Mouse (Mus musculus) spleen, postnatal 4 days (tissue): Measurements from ENCODE around the gene Uba6.

ENCODE experiments used
- DNase-seq, 2 experiments: peaks; one replicate each; pipeline ENCODE4 v3.0.0; 2022; ENCODE audit warnings: low spot score in 2 of 2

Uba6 gene

DNA sequence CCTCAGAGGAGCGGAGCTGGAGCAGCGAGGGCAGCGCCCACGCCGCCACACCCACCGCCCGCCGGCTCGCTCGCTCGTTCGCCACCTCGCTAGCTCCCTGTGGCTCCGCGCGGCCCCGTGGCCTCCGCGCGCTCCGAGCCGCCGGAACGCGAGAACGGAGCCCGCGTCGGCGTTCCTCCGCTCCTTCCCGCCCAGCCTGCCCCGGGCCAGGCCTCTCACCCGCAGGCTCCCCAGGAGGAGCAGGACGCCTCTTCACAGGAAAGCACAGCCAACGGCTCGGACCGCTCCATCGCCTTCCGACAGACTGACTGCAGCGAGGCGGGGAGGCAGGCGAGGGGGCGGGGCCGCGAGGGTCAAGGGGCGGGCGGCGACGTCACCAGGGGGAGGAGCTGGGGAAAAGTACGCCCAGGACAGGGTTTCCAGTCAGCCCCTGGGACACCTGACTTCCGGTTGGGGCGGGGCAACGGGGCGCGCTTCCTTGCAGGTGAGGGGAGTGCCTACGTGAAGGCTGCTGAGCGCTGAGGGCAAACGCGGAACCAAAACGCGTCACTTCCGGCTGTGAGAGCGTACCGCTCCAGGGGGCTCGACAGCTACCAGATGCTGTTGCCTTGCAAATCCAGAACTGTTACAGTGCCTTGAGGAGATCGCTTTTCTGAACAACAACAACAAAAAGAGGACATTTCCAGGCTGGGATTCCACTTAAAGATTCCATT lies at the start of gene Uba6:
Gene Uba6 (minus strand): TSS at position 355 of the 713 bp plus-strand sequence.
- peak; percentile 99 to 100 for DNase-seq

- no peak for DNase-seq
Measured at GRCm38 (mm10) chr5:86197801-86198200, 25.2 kb upstream of the Uba6 start, which contains the start of gene Gnrhr. Gnrhr (minus strand) TSS chr5:86197901.

DNA sequence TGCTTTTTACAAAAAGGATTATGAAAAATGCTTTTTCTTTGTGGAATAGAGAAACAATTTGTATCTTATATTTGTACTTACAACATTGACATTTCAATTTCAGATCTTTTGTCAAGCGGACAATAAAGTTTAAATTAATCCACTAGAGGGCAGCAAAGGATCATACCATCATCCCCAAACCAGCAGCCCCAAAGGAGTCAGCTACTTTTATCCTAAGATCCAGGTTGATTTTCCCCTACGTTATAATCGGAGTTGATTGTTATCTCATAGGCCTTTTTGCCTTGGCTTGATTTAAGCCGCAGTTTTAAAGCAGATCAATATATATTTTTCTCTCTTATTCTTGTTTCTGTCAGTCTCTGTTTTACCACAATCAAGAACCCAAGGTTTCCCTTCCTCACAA lies 18.8 kb upstream of the Uba6 start:
- DNase-seq, result no peak

DNA sequence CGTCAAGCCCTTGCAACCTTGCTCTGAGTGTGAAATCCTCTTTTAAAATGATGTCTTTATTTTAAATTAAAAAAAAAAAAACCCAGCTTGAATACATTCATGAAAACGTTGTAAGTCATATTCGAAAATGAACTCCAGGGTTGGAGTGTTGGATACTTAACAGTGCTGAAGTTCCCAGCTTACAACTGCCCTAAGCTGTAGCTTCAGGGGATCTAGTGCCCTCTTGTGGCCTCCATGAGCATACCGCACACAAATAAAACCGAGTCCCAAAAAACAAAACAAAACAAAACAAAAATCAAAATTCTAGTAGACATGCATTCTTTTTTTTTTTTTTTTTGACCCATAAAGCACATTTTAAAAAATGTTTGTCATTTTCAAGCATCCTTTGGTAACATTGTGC lies 18.2 kb upstream of the Uba6 start:
- no peak for DNase-seq

DNA sequence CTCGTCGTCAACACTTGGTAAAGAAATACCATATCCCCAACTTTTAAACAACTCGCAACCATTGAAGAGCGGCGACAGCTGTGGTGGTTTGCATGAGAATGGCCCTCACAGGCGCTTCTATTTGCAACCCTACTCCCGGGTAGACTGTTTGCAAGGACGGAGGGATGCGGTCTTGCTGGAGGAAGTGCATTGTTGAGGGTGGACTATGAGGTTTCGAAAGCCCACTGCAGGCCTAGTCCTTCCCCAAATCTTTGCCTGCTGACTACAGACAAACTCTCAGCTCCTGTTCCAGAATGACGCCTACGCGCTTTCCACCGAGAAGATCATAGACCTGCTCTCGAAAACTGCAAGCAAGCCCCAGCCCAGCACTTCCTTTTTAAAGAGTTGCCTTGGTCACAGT lies 17.7 kb upstream of the Uba6 start:
- no peak for DNase-seq

- DNase-seq, result no peak
Measured at GRCm38 (mm10) chr5:86187441-86187840, 14.8 kb upstream of the Uba6 start.

- no peak for DNase-seq
Measured at GRCm38 (mm10) chr5:86173778-86174177, 1.2 kb upstream of the Uba6 start.

DNA sequence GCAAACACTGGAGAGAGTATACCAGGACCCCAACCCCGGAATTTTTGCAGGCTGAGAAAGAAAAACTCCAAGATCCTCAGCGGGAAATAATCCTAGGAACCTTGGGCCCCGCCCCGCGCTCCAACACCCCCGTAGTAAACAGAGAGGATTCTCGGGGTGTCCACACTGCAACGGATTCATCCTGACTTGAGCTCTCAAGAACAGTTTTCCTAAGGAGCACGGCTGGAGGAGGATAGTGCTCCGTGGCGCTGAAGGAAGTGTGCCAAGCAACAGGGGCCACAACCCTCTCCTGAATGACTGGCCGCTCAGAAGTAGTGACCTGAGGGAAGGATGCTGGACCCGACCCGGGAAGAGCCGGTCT lies 535 bp downstream of the Uba6 start:
- DNase-seq, result no peak

DNA sequence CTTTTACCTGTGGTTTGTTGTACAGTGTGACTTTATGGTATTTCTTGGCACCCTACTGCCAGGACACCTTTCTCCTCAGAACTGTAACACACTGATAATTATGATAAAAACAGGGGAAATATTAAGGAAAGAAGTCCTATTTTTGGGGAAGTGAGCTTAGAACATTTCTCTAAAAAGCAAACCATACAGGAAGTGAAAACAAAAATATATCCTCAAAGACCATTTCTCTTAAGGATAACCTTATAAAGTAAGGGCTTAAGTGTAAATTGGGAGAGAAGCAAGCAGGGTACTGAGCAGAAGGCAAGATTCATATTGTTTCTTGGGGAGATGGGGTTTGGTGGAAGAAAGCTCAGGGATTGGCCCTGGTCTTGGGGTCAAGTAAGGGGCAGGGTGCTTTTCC lies 42.8 kb downstream of the Uba6 start:
- DNase-seq, result no peak

DNA sequence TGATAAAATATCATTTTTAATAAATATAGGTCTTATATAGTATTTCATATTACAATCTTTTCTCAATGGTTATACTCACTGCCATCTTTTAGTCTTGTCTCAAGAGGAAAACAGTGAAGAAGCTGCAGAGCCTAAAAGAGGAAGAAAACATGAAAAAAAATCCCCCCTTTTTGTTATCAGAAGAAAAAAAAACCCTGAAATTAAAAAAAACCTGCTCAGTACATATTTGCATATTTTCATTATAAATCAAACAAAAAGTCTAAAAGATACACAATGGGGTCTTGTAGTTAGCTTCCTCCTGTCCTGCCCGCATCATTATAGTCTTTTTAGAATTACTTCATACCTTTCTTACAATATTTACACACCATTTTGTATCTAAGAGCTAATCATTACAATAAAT lies 43.9 kb downstream of the Uba6 start:
- DNase-seq, result no peak

DNA sequence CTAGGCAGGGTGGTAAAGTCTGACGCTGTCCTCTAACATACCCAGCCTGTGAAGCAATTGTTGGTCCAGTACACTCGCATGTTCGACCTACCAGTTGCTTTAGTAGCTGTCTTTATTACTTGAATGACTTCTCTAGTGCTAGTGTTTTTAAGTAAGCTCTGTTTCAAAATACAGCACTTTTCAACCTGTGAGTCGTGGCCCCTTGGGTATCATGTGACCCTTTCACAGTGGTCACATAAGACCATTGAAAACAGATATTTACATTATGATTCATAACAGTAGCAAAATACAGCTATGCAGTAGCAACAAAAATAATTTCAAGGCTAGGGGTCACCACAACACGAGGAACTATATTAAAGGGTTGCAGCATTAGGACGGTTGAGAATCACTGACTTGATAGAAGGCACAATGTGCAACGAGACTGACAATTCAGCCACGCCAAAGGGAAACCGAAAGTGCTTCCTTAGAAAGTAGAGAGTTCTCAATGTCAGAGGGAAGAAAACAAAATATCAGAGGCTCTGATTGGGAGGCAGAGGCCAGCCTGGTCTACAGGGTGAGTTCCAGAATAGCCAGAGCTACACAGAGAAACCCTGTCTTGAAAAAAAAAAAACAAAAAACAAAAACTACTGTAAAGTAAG lies 54.0 kb downstream of the Uba6 start:
- no peak for DNase-seq

DNA sequence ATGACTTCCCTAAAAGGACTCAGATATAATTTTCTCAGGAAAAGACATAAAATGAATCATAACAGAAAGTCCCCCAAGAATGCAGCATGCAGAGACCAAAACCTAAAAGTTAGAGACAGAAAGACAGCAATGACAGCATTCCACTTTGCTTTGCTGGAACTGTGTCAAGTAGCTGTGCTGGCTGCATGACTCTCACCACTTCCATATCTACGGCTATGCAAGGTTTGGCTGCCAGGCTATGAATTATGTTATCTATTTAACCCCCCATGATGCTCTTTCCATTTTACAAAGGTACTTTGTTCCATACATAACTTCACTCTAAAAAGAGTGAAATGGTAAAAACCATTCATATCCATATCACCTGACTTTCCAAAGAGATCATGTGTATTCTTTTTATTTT lies 58.6 kb downstream of the Uba6 start:
- DNase-seq, result no peak

DNA sequence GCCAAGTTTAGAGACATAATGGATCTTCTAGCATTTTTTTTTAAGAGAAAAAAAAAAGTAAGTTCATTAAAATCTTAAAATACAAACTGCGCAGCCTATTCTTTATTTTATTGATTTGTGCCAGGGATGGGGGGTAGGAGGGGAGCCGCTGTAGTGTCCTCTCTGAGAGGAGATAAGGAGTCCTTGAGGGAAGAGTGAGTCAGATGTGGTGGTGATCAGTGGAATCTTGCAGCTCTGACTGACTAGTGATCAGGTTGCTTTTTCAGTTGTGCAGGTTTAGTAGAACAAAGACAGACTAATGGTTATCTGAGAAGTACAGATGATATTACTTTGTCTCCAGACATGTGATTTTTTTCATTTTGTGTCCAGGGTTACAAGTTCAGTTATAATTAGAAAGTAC lies 59.6 kb downstream of the Uba6 start:
- DNase-seq, result no peak

- no peak for DNase-seq
Measured at GRCm38 (mm10) chr5:86111074-86111473, 61.5 kb downstream of the Uba6 start.

DNA sequence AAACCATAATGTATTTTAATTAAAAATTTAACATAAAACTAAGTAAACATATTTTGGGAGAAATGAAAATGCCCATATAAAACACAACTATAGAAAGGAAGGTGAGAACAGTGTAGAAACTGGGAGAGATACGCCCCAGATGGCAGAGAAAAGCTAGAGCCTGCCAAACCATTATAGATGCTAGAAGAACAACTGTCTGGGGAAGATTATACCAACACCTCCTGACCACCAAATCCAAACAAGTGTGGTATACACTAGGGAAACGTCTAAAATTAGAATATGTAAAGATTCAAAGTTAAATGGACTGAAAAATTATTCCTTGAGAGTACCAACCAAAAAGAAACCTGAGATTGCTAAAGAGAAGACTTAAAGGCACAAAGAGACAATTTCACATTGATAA lies 66.0 kb downstream of the Uba6 start:
- no peak for DNase-seq

GRCm38 (mm10) chr5:86102176-86102575 lies 70.4 kb downstream of the Uba6 start:
- DNase-seq, result no peak

DNA sequence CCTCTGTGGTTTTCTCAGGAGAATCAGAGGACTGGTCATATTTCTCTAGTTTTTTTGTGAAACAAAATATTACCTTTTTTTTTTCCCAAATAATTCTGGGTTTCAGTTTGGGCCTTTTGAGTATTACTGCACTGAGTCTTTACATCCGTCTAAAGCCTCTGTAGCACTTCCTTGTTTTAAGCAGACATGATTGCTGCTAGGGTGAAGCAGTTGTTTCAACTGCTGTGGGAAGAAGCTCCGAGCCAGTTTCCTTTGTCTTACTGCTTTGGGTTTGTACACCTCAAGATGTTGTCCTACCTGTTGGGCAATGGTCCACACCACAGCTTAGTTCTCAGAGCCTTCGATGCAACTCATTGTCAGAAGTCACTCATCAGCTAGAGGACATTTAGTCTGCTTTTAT lies 72.0 kb downstream of the Uba6 start:
- DNase-seq, result no peak

GRCm38 (mm10) chr5:86098988-86099387 lies 73.6 kb downstream of the Uba6 start:
- no peak for DNase-seq

DNA sequence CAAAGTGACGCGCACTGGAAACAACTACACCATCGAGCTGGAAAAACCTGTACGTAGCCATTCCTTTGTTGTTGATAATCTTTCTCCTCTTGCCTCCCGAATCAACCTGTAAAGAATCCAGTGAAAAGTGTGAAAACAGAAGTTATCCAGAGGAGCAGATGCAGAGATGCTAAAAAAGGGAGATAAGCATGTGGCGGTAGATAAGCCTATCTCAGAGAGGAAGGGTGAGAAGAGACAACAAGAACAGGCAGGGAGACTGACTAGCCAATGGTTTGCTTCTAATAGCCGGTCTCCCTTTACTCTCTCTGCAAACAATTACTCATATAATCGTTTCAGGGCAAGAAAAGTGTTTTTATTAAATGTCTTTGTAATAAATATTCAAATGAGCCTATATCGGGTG lies 77.8 kb downstream of the Uba6 start:
- DNase-seq, result no peak

- DNase-seq, result no peak
Measured at GRCm38 (mm10) chr5:86086751-86087150, 85.9 kb downstream of the Uba6 start.

DNA sequence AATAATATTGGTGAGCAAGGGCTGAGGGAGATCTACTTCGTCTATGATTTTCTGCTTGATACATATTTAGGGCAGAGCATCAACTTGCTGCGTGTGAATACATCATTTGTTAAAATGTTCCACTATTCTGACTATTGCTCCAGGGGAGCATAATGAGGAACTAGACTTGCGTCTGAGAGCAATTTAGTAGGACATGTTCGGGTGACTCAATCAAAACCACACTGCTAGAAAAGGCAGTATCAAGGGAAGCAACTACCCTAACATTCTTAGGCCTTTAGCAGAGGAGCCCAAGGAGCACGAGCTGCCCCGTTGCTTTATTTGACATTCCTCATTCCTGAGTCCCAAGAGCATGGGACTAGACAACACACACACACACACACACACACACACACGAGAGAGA lies 87.6 kb downstream of the Uba6 start:
- DNase-seq, result no peak

DNA sequence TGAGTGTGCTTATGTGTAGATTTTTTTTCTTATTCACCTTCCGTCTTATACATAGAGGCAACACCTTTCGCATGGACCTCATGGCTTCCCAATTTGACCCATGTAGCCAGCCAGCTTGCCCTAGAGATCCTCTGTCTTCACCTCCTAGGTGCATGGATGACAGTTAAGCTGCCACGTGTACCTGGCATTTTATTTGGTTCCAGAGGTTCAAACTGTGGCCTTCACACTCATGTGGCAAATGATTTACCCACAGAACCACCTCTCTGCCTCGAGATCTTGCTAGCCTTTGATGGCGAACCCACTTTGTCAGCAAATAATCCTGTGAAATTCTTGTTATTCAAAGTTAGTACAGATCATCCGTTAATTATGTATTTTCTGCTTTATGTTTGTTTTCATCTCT lies 88.6 kb downstream of the Uba6 start:
- DNase-seq, result no peak

- DNase-seq, result no peak
Measured at GRCm38 (mm10) chr5:86078720-86079334, 93.8 kb downstream of the Uba6 start.
